Mouse (Mus musculus) WW6 (cell line): ENCODE data around the gene Tmsb15b1.
"Not testable (repeated sequence)": the region's sequence is repeated elsewhere in the genome, so short reads cannot be mapped to it uniquely, and the experiment has no call there.

Source experiments
- DNase-seq: peaks from one replicate; pipeline ENCODE4 v3.0.0-alpha.2; 2013; ENCODE audit warnings: low read depth, low spot score

Gene Tmsb15b1

GRCm38 (mm10) chrX:136976424-136977084, at the start of gene Tmsb15b1, which contains the start of gene Tmsb15l:
Tmsb15b1 (minus strand) TSS chrX:136976874.
Tmsb15l (minus strand) TSS chrX:136976869.
- peak; percentile 39 for DNase-seq

- no peak for DNase-seq
Measured at GRCm38 (mm10) chrX:137019310-137019709, 42.6 kb upstream of the Tmsb15b1 start.

GRCm38 (mm10) chrX:137017668-137018067, 41.0 kb upstream of the Tmsb15b1 start:
- DNase-seq = no peak

GRCm38 (mm10) chrX:137015099-137015709, 38.5 kb upstream of the Tmsb15b1 start:
- DNase-seq = no peak

- no peak for DNase-seq
Measured at GRCm38 (mm10) chrX:136996256-136996655, 19.6 kb upstream of the Tmsb15b1 start.

GRCm38 (mm10) chrX:136993641-136994040, 17.0 kb upstream of the Tmsb15b1 start:
- no peak for DNase-seq

GRCm38 (mm10) chrX:136992978-136993547, 16.4 kb upstream of the Tmsb15b1 start, which contains the start of gene Zcchc18:
Zcchc18 (plus strand) TSS chrX:136993155.
- peak; percentile 46 for DNase-seq

- DNase-seq = no peak
Measured at GRCm38 (mm10) chrX:136992191-136992965, 15.7 kb upstream of the Tmsb15b1 start.

- no peak for DNase-seq
Measured at GRCm38 (mm10) chrX:136991274-136991673, 14.6 kb upstream of the Tmsb15b1 start.

- no peak for DNase-seq
Measured at GRCm38 (mm10) chrX:136986039-136986438, 9.4 kb upstream of the Tmsb15b1 start.

- DNase-seq = no peak
Measured at GRCm38 (mm10) chrX:136978616-136979015, 1.9 kb upstream of the Tmsb15b1 start.

- DNase-seq = not testable (repeated sequence)
Measured at GRCm38 (mm10) chrX:136975397-136975796, 1.3 kb downstream of the Tmsb15b1 start, which contains the start of gene Tmsb15b2. Tmsb15b2 (minus strand) TSS chrX:136975497.

GRCm38 (mm10) chrX:136959688-136960087, 17.0 kb downstream of the Tmsb15b1 start:
- no peak for DNase-seq

GRCm38 (mm10) chrX:136958300-136958699, 18.4 kb downstream of the Tmsb15b1 start:
- not testable (repeated sequence) for DNase-seq

GRCm38 (mm10) chrX:136957583-136958279, 18.9 kb downstream of the Tmsb15b1 start:
- peak; percentile 20 for DNase-seq

- DNase-seq = no peak
Measured at GRCm38 (mm10) chrX:136937985-136938384, 38.7 kb downstream of the Tmsb15b1 start.

- no peak for DNase-seq
Measured at GRCm38 (mm10) chrX:136927031-136927430, 49.6 kb downstream of the Tmsb15b1 start, which contains the start of gene H2bfm. H2bfm (plus strand) TSS chrX:136927325.

- DNase-seq = no peak
Measured at GRCm38 (mm10) chrX:136925863-136926262, 50.8 kb downstream of the Tmsb15b1 start.
